Mouse (Mus musculus) spleen, embryonic (tissue): ENCODE measurements around the gene Cnp.
"Not testable (repeated sequence)": the region's sequence is repeated elsewhere in the genome, so short reads cannot be mapped to it uniquely, and the experiment has no call there.

Experiments used
- CTCF ChIA-PET: fragments of 350-600 bp; sonication (Branson Sonifier 250); formaldehyde crosslinking; loops from one replicate; lab custom pipeline; 2022; lab: Charles Lee

Cnp gene

GRCm38 (mm10) chr11:100552842-100553241 is 21.9 kb upstream of the Cnp start:
- CTCF ChIA-PET: interaction anchor here (0.5 kb wide), 1 partner anchor 182 kb away, joined by 4 read pairs; no protein-coding TSS in a partner anchor

DNA sequence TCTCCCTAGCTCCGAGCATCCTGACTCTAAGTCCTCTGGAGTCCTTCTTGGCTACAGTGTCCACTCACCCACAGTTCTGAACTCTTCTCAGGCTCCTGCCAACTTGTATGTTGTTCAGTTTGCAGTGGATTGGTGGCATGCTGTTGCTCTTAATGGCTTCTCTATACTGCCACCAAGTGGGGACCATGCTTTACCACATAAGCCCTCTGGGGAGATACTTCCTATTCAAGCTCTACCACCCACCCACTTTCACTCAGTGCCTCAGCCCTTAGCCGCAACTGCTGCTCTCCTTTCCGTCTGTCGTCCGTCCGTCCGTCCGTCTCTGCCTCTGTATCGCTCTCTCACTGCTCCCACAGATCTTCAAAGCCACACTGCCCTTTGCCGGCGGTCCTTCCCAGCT is 19.1 kb upstream of the Cnp start:
- CTCF ChIA-PET: interaction anchor here (0.6 to 0.9 kb wide), 3 partner anchors 64 to 427 kb away, joined by 3 to 5 read pairs (median 3); no protein-coding TSS in a partner anchor

- CTCF ChIA-PET: no interaction called here
Observed at GRCm38 (mm10) chr11:100557563-100557962, 17.1 kb upstream of the Cnp start.

DNA sequence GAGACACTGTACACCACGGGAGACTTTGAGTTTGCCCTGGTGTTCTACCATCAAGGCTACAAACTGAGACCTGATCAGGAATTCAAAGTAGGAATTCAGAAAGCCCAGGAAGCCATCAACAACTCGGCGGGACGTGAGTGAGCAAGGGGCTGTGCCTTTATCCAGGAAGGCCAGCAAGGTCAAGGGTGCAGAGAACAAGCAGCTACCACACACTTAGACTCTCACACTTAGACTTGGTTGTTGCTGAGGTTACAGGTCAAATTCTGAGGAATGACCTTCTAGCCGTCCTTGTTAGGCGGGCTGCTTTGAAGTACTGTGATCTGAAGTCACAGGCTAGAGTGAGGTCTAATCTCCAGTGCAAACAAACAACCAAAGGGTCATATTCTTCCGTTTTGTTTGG is 15.2 kb upstream of the Cnp start:
- CTCF ChIA-PET: interaction anchor here (1.3 to 1.5 kb wide), 2 partner anchors 9 to 58 kb away, joined by 3 read pairs; no protein-coding TSS in a partner anchor

GRCm38 (mm10) chr11:100561748-100562147 is 13.0 kb upstream of the Cnp start:
- CTCF ChIA-PET: interaction anchor here (0.7 kb wide), 1 partner anchor 73 kb away, joined by 18 read pairs; no protein-coding TSS in a partner anchor

GRCm38 (mm10) chr11:100564297-100564696 is 10.4 kb upstream of the Cnp start:
- CTCF ChIA-PET: interaction anchor here (0.5 to 0.7 kb wide), 3 partner anchors 13 to 380 kb away, joined by 3 to 8 read pairs (median 4); no protein-coding TSS in a partner anchor

GRCm38 (mm10) chr11:100564703-100565102 is 10.0 kb upstream of the Cnp start:
- CTCF ChIA-PET: interaction anchor here (0.5 to 0.7 kb wide), 3 partner anchors 12 to 380 kb away, joined by 3 to 8 read pairs (median 4); no protein-coding TSS in a partner anchor

- CTCF ChIA-PET: interaction anchor here (0.6 kb wide), 1 partner anchor 106 kb away, joined by 3 read pairs; no protein-coding TSS in a partner anchor
Observed at GRCm38 (mm10) chr11:100567229-100567628, 7.5 kb upstream of the Cnp start.

DNA sequence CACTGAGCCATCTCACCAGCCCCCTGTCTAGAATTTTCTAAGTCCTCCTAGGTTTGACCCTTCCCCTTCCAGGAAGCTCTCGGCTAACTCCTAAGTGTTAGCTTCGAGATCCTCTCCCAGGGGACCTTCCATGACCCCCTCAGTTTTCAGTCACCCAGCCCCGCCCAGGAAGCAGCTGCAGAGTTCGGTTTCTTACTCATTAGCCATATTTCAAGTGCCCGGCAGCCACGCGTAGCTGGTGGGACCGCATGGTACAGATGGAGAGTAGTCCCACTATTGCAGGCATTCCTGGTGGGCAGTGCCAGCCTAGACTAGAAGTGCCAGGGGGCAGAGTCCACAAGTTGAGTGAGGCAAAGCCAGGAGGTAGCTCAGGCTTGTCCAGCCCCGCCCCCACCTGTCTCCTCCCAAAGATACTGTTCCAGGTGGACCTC is 6.9 kb upstream of the Cnp start:
- CTCF ChIA-PET: interaction anchor here (0.6 to 1.7 kb wide), 3 partner anchors 8 to 125 kb away, joined by 3 read pairs; no protein-coding TSS in a partner anchor

DNA sequence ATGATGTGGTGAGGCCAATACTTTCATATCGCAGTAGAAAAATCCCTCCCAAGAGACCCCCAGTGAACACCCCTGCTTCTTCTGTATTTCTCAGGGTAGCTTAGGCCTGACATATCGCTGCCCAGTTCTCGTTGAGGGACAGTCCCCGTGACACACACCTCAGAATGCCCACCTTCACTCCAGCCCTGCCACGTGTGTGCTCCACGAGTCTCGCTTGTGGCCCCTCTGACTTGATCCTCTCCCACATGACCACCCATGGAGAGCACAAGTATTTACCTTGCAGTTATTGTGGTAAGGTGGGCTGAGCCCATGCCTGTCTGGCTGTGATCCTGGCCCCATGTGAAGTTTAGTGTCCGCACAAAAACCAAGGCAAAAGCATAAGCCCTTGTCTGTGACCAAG is 6.0 kb upstream of the Cnp start:
- CTCF ChIA-PET: interaction anchor here (1.7 kb wide), 1 partner anchor 9 kb away, joined by 3 read pairs; no protein-coding TSS in a partner anchor

DNA sequence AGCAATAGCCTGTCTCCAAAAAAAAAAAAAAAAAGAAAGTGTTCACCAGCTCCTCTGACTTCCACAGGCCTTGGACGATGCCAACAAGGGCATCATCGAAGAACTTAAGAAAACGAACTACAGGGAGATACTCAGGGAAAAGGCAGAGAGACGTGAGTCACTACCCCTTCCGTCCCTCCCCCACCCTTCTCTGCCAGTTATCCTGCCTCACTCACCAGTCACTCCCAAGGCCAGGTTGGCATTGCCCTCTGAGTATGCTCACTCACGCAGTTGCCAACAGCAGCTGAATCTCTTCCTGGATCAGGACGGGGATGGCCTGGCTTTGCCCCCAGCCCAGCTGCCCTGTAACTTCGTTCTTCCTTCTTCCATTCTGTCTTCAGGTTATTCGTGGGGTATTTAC is 4.9 kb upstream of the Cnp start:
- CTCF ChIA-PET: interaction anchor here (0.5 to 0.6 kb wide), 2 partner anchors 37 to 249 kb away, joined by 3 read pairs; no protein-coding TSS in a partner anchor

DNA sequence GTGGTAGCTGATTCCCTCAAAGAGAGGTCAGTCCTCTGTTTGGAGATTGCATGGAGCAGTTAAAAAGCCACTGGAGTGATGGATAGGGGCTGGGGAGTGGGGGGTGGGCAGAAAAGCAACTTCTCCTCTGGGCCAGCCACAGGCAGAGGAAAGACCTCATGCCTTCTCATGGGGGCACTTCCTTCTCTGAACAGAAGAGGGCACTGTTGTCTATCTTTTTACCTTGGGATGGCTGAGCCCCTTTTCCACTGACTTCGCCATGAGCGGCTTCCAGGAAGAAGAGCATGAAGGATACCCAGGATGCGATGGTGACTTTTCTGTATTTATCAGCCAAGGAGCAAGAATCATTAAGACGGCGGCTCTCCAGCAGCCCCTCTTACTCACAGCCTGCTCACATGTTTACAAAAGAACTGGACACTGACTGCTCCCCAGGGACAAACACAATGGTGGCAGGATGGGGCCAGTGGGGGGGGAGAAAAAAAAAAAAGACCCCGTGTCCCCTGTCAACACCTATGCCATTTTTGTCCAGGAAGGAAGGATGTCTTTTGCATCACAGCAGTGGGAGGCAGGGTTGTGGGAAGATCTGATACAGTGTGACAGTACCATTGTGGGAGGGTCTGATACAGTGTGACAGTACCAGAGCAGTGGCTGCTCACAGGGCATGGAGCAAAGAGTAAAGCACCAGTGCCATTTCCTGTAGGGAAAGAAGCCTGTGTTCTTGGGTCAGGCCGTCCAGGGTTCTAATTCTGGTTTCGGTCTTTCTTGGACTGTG is 4.1 kb upstream of the Cnp start:
- CTCF ChIA-PET: interaction anchor here (0.9 to 1.0 kb wide), 2 partner anchors 130 to 155 kb away, joined by 3 read pairs; no protein-coding TSS in a partner anchor

GRCm38 (mm10) chr11:100571202-100571567 is 3.5 kb upstream of the Cnp start:
- CTCF ChIA-PET: interaction anchor here (0.9 to 1.0 kb wide), 2 partner anchors 30 to 154 kb away, joined by 3 read pairs; no protein-coding TSS in a partner anchor

GRCm38 (mm10) chr11:100574188-100574587 is 516 bp upstream of the Cnp start:
- CTCF ChIA-PET: no interaction called here

DNA sequence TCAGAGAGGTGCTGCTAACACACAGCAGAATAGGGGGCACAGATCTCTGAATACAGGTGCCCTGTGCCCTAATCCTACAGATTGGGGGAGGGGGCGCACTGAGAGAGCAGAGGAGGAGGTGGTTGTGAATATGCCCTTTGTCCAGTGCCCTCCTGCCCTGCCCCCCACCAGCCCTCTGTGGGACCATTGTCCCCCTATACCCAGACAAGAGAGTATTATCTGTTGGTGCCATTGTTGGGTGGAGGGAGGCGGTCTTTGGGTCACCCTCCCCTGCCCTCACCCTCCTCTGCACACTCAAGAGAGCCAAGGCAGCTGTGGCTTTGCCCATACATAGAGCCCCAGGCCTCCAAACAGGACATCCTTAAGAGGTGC is 766 bp downstream of the Cnp start:
- CTCF ChIA-PET: no interaction called here

DNA sequence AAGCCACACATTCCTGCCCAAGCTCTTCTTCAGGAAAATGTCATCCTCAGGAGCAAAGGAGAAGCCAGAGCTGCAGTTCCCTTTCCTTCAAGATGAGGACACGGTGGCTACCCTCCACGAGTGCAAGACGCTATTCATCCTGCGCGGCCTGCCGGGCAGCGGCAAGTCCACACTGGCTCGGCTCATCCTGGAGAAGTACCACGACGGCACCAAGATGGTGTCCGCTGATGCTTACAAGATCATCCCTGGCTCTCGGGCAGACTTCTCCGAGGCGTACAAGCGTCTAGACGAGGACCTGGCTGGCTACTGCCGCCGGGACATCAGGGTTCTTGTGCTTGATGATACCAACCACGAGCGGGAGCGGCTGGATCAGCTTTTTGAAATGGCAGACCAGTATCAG is 1.6 kb downstream of the Cnp start:
- CTCF ChIA-PET: no interaction called here

- CTCF ChIA-PET: interaction anchor here (0.5 to 1.3 kb wide), 4 partner anchors 16 to 223 kb away, joined by 3 to 11 read pairs (median 3); partner anchors contain the start of genes Dnajc7 and Nkiras2
Observed at GRCm38 (mm10) chr11:100577852-100578599, 3.3 kb downstream of the Cnp start.

GRCm38 (mm10) chr11:100579116-100579799 is 4.6 kb downstream of the Cnp start:
- CTCF ChIA-PET: interaction anchor here (0.7 to 1.0 kb wide), 2 partner anchors 15 to 22 kb away, joined by 5 to 11 read pairs; no protein-coding TSS in a partner anchor

DNA sequence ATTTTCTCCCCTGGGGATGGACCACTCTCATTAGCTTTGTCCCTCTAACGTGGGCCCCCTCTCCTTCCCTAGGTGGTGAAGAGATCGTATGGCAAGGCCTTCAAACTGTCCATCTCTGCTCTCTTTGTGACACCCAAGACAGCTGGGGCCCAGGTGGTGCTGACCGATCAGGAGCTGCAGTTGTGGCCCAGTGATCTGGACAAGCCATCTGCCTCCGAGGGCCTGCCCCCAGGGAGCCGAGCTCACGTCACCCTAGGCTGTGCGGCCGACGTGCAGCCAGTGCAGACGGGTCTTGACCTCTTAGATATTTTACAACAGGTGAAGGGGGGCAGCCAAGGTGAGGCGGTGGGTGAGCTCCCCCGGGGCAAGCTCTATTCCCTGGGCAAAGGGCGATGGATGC is 5.6 kb downstream of the Cnp start:
- CTCF ChIA-PET: interaction anchor here (0.7 to 1.0 kb wide), 2 partner anchors 21 to 66 kb away, joined by 3 to 5 read pairs; no protein-coding TSS in a partner anchor

GRCm38 (mm10) chr11:100581756-100582155 is 7.1 kb downstream of the Cnp start:
- CTCF ChIA-PET: no interaction called here

- CTCF ChIA-PET: not testable (repeated sequence)
Observed at GRCm38 (mm10) chr11:100582413-100582812, 7.7 kb downstream of the Cnp start.
